Mouse (Mus musculus): ENCODE data around the gene Fbxw11.
"Not testable (repeated sequence)": the region's sequence is repeated elsewhere in the genome, so short reads cannot be mapped to it uniquely, and the experiment has no call there.

Fbxw11 gene

GRCm38 (mm10) chr11:32684690-32685254, 42.2 kb downstream of the Fbxw11 start:
- Histone ChIP-seq H3K4me1 (replicated peaks; ENCODE audit: low read depth, low read length) (peaks cover 55% of the 10 kb centered on the region), H3K9me3 (ENCODE audit: low read length) (no peaks in the 10 kb centered on the region), H3K27me3 (ENCODE audit: insufficient read depth, low read length) (no peaks in the 10 kb centered on the region), H3K4me3 (replicated peaks; ENCODE audit: low read length) (no peak overlapping the region), H3K36me3 (ENCODE audit: insufficient read depth, low read length) (no peaks in the 10 kb centered on the region)
- TF ChIP-seq POU5F1 (IDR thresholded peaks at IDR 0.05; ENCODE audit: borderline replicate concordance, low read length) (no peak), NANOG (IDR thresholded peaks at IDR 0.05; ENCODE audit: borderline replicate concordance, low read length) (no peak)

GRCm38 (mm10) chr11:32688245-32688855, 45.8 kb downstream of the Fbxw11 start:
- Histone ChIP-seq H3K4me3 (replicated peaks; ENCODE audit: low read length) (no peak overlapping the region), H3K9me3 (ENCODE audit: low read length) (no peaks in the 10 kb centered on the region), H3K36me3 (ENCODE audit: insufficient read depth, low read length) (no peaks in the 10 kb centered on the region), H3K4me1 (replicated peaks; ENCODE audit: low read depth, low read length) (peaks cover 40% of the 10 kb centered on the region), H3K27me3 (ENCODE audit: insufficient read depth, low read length) (no peaks in the 10 kb centered on the region)
- TF ChIP-seq CTCF (conservative IDR thresholded peaks at IDR 0.05; ENCODE audit: low read length) (no peak), NANOG (IDR thresholded peaks at IDR 0.05; ENCODE audit: borderline replicate concordance, low read length) (no peak), POU5F1 (IDR thresholded peaks at IDR 0.05; ENCODE audit: borderline replicate concordance, low read length) (no peak)

GRCm38 (mm10) chr11:32689510-32689909, 47.0 kb downstream of the Fbxw11 start:
- TF ChIP-seq CTCF (conservative IDR thresholded peaks at IDR 0.05; ENCODE audit: low read length) = no peak
- TF ChIP-seq NANOG (IDR thresholded peaks at IDR 0.05; ENCODE audit: borderline replicate concordance, low read length) = no peak
- TF ChIP-seq POU5F1 (IDR thresholded peaks at IDR 0.05; ENCODE audit: borderline replicate concordance, low read length) = no peak
- Histone ChIP-seq H3K27me3 (ENCODE audit: insufficient read depth, low read length) (no peaks in the 10 kb centered on the region), H3K36me3 (ENCODE audit: insufficient read depth, low read length) (no peaks in the 10 kb centered on the region), H3K9me3 (ENCODE audit: low read length) (no peaks in the 10 kb centered on the region), H3K4me1 (replicated peaks; ENCODE audit: low read depth, low read length) (peaks cover 38% of the 10 kb centered on the region), H3K4me3 (replicated peaks; ENCODE audit: low read length) (no peak overlapping the region)

GRCm38 (mm10) chr11:32692834-32693233, 50.3 kb downstream of the Fbxw11 start:
- H3K27me3 ChIP-seq (ENCODE audit: insufficient read depth, low read length) = no peaks in the 10 kb centered on the region
- peaks cover 49% of the 10 kb centered on the region for H3K4me1 ChIP-seq (replicated peaks; ENCODE audit: low read depth, low read length)
- H3K9me3 ChIP-seq (ENCODE audit: low read length) = no peaks in the 10 kb centered on the region
- no peak overlapping the region for H3K4me3 ChIP-seq (replicated peaks; ENCODE audit: low read length)
- TF ChIP-seq CTCF (conservative IDR thresholded peaks at IDR 0.05; ENCODE audit: low read length) = no peak
- no peak for TF ChIP-seq NANOG (IDR thresholded peaks at IDR 0.05; ENCODE audit: borderline replicate concordance, low read length)
- no peak for TF ChIP-seq POU5F1 (IDR thresholded peaks at IDR 0.05; ENCODE audit: borderline replicate concordance, low read length)
- no peaks in the 10 kb centered on the region for H3K36me3 ChIP-seq (ENCODE audit: insufficient read depth, low read length)

- H3K9me3 ChIP-seq (ENCODE audit: low read length) = no peaks in the 10 kb centered on the region
- H3K36me3 ChIP-seq (ENCODE audit: insufficient read depth, low read length) = no peaks in the 10 kb centered on the region
- TF ChIP-seq POU5F1 (IDR thresholded peaks at IDR 0.05; ENCODE audit: borderline replicate concordance, low read length) (no peak), CTCF (conservative IDR thresholded peaks at IDR 0.05; ENCODE audit: low read length) (peak; percentile 34), NANOG (IDR thresholded peaks at IDR 0.05; ENCODE audit: borderline replicate concordance, low read length) (no peak)
- H3K4me1 ChIP-seq (replicated peaks; ENCODE audit: low read depth, low read length) = peaks cover 50% of the 10 kb centered on the region
- H3K27me3 ChIP-seq (ENCODE audit: insufficient read depth, low read length) = no peaks in the 10 kb centered on the region
- no peak overlapping the region for H3K4me3 ChIP-seq (replicated peaks; ENCODE audit: low read length)
These were observed 51.1 kb downstream of the Fbxw11 start for GRCm38 (mm10) chr11:32693431-32694141.

GRCm38 (mm10) chr11:32694322-32695003, 51.9 kb downstream of the Fbxw11 start:
- peaks cover 51% of the 10 kb centered on the region for H3K4me1 ChIP-seq (replicated peaks; ENCODE audit: low read depth, low read length)
- H3K4me3 ChIP-seq (replicated peaks; ENCODE audit: low read length); H3K36me3 ChIP-seq (ENCODE audit: insufficient read depth, low read length); H3K9me3 ChIP-seq (ENCODE audit: low read length); H3K27me3 ChIP-seq (ENCODE audit: insufficient read depth, low read length): not testable (repeated sequence)

- Histone ChIP-seq H3K4me3 (replicated peaks; ENCODE audit: low read length) (no peak overlapping the region), H3K36me3 (ENCODE audit: insufficient read depth, low read length) (no peaks in the 10 kb centered on the region)
- TF ChIP-seq POU5F1 (IDR thresholded peaks at IDR 0.05; ENCODE audit: borderline replicate concordance, low read length) (no peak), NANOG (IDR thresholded peaks at IDR 0.05; ENCODE audit: borderline replicate concordance, low read length) (no peak), CTCF (conservative IDR thresholded peaks at IDR 0.05; ENCODE audit: low read length) (no peak)
These were observed 54.0 kb downstream of the Fbxw11 start for GRCm38 (mm10) chr11:32696446-32697090.

GRCm38 (mm10) chr11:32697695-32698094, 55.2 kb downstream of the Fbxw11 start:
- Histone ChIP-seq H3K9me3 (ENCODE audit: low read length) (no peaks in the 10 kb centered on the region), H3K36me3 (ENCODE audit: insufficient read depth, low read length) (no peaks in the 10 kb centered on the region), H3K27me3 (ENCODE audit: insufficient read depth, low read length) (no peaks in the 10 kb centered on the region), H3K4me1 (replicated peaks; ENCODE audit: low read depth, low read length) (peaks cover 61% of the 10 kb centered on the region), H3K4me3 (replicated peaks; ENCODE audit: low read length) (no peak overlapping the region)
- TF ChIP-seq NANOG (IDR thresholded peaks at IDR 0.05; ENCODE audit: borderline replicate concordance, low read length) = no peak
- no peak for TF ChIP-seq POU5F1 (IDR thresholded peaks at IDR 0.05; ENCODE audit: borderline replicate concordance, low read length)
- TF ChIP-seq CTCF (conservative IDR thresholded peaks at IDR 0.05; ENCODE audit: low read length) = no peak

More at GRCm38 (mm10) chr11:32696446-32697090, 54.0 kb downstream of the Fbxw11 start:
- H3K4me1 ChIP-seq (replicated peaks; ENCODE audit: low read depth, low read length) = peaks cover 60% of the 10 kb centered on the region
- H3K9me3 ChIP-seq (ENCODE audit: low read length) = no peaks in the 10 kb centered on the region
- H3K27me3 ChIP-seq (ENCODE audit: insufficient read depth, low read length) = no peaks in the 10 kb centered on the region

All from E14TG2a.4 (cell line).